Mouse (Mus musculus): Measurements from ENCODE around the gene Ctc1. TPM values are rescaled to one million over a fixed set of nuclear protein-coding genes. Genes with fewer than 3 reads are reported as not detected.
"Not testable (repeated sequence)": the region's sequence is repeated elsewhere in the genome, so short reads cannot be mapped to it uniquely, and the experiment has no call there.

The Ctc1 gene
- total RNA-seq (2021) = 10 to 100 TPM in 1 of 2 experiments, 1 to 10 TPM in 1; 9.9 to 11.0 TPM
- long read RNA-seq, experiment 1, full-length matches to known transcripts = 18 of 25 reads
- long read RNA-seq, experiment 1, partial matches to known transcripts = 3 of 25 reads
- long read RNA-seq, experiment 1, other reads (novel, unspliced or antisense) = 4 of 25 reads
- long read RNA-seq, experiment 2, full-length matches to known transcripts = 16 of 21 reads
- long read RNA-seq, experiment 2, partial matches to known transcripts = 3 of 21 reads
- long read RNA-seq, experiment 2, other reads (novel, unspliced or antisense) = 2 of 21 reads

DNA sequence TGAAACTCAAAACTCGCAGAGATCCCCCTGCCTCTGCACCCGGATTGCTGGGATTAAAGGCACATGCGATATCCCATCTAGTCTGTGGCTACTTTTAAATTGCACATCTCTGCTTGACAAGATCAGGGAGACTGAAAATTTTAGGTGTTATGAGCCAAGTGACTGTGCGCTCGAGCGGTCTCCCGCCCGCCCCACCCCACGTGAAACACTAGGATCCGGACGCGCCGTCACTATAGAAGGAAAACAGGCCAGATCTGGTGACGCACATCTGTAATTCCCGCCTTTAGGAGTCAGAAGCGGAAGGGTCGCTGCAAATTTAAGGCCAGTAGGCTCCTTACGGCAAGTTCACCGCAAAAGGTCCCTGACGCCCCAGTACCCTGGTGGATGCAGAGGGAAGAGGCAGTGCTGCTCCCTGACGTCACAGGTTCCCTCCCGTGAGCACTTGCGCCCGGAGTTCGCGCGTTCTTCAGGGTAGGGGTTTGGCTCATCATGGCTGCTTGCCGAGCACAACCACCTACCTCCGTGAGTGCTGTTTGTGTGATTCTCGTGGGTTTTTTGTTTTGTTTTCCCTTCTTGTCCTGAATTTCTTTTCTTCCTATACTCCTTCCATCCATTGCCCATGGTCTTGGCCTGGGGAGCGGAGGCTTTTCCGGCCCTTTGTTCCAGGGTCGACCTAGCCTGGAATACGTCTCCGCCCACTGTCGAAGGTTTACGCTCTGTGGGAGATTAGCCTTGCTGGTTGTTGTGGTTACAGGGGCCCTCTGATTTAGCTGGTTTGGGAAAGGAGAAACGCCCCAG, at the start of gene Ctc1:
TSS of gene Ctc1 (plus strand) at position 268 of the 798 bp plus-strand sequence.
- intact Hi-C loops (cut with DNase I) = no loop called here
- Histone ChIP-seq H3K4me3 (peak within 1 kb of the TSS; percentile 73), H3K27ac (peak within 1 kb of the TSS; percentile 95)
- peak; percentile 71 for TF ChIP-seq CTCF (IDR thresholded peaks at IDR 0.05)
- DNase-seq = peak; percentile 92

DNA sequence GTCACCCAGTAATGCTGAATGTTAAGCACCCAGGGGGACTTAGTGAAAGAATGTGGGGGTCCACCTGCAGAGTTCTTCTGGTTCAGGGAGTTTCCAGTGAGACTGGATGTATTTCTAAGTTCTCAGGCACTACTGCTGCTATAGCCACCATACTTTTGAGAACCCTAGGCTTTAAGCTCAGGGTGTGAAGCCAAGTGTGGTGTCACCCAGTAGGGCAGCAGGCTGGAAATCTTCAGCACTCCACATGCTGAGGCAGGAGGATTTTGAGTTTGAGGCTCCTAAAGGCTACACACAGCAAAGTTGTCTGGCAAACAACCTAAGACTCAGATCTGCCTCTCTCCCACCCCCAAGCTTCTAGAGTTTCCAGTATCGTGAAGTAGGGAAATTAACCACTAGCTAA, 49.2 kb upstream of the Ctc1 start:
- no peak for DNase-seq
- intact Hi-C loops (cut with DNase I) = loop anchor here (2.0 kb wide), 1 partner anchor 70 kb away; no protein-coding TSS in a partner anchor
- peak overlapping the region; percentile 91 for H3K27ac ChIP-seq
- peak overlapping the region; percentile 91; the same call in 1 of the 2 replicates for H3K4me3 ChIP-seq
- no peak for TF ChIP-seq CTCF (IDR thresholded peaks at IDR 0.05)

DNA sequence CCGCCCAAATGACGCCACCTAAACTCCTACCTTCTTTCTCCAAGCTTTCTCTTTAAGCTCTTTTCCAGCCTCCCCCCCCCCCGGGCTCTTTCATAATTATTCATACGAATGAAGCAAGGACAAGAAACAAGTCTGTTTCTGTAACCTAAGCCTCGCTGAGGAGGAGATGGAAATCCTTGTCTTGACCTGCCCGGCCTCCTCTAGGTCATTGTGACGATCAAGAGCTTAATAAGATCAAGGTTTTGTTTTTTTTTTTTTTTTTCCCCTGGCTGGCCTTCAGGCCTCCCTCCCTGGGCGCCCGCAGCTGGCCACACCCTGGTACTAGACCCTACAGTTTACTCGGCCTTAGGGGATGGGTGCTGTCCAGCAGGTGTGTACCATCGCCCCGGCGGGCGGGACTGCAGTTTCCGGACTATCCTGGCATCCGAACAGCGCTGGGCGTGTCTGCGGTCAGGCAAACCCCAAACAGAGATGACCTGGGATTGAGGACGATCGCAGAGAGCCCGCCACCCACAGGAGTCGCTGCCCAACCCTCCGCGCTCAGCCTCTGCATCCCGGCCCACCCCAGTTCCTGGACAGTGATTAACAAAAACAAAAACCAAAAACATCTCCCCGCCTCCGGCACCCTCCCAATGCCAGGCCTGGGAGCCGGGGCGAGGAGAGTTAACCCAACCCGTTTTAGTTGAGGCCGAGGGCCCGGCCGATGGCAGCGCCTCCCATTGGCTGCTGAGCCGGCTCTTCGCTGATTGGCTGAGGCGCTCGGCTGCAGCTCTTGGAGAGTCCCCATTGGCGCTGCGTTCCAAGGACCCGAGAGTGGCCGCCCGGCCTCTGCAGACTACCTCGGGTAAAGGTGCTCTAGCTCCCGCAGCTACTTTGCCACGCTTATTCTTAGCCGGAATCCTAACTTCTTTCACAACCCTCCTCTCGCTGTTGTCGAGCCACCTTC, 48.1 kb upstream of the Ctc1 start, which contains the start of gene Slc25a35:
TSS of gene Slc25a35 (plus strand) at position 795 of the 946 bp plus-strand sequence.
- H3K4me3 ChIP-seq = peak within 1 kb of the TSS; percentile 91
- TF ChIP-seq CTCF (IDR thresholded peaks at IDR 0.05) = peak; percentile 40
- H3K27ac ChIP-seq = peak within 1 kb of the TSS; percentile 91
- DNase-seq = peak; percentile 97
- intact Hi-C loops (cut with DNase I) = loop anchor here (2.0 kb wide), 1 partner anchor 69 kb away; no protein-coding TSS in a partner anchor

DNA sequence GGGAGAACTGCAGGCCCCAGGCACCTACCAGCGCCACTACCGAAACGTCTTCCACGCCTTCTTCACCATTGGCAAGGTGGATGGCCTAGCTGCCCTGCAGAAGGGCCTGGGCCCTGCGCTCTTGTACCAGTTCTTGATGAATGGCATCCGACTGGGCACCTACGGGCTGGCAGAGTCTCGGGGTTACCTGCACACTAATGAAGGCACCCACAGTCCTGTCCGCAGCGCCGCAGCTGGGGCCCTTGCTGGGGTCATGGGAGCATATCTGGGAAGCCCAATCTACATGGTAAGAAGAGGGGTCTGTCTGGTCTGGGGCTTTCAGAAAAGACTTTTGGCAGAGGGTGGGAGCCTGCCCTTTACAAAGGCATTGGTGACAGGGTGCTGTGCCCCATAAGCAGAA, 47.0 kb upstream of the Ctc1 start:
- DNase-seq = no peak
- peak overlapping the region; percentile 91 for H3K27ac ChIP-seq
- H3K4me3 ChIP-seq = peak overlapping the region; percentile 91
- TF ChIP-seq CTCF (IDR thresholded peaks at IDR 0.05) = no peak
- intact Hi-C loops (cut with DNase I) = no loop called here

DNA sequence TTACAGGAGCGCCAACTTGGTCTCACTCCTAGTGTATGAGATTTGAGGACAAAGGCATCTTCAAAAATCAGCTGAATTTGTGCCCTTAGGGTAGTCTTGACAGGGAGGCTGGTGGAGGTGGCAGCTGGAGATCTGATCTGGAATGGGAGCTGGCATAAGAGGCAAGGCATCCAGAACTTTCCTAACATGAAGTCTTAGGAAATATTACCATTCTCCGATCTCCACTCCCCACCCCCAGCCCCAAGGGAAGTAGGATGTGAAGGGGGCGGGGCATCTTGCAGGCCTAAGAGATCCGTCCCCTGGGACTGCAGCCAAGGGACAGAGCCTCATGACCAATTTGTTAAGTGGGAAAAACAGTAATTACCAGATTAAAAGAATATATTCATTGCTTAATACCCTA, 45.5 kb upstream of the Ctc1 start:
- TF ChIP-seq CTCF (IDR thresholded peaks at IDR 0.05) = no peak
- H3K27ac ChIP-seq = peak overlapping the region; percentile 46; the same call in 1 of the 2 replicates
- peak overlapping the region; percentile 23; the same call in 1 of the 2 replicates for H3K4me3 ChIP-seq
- intact Hi-C loops (cut with DNase I) = no loop called here
- DNase-seq = peak; percentile 58

DNA sequence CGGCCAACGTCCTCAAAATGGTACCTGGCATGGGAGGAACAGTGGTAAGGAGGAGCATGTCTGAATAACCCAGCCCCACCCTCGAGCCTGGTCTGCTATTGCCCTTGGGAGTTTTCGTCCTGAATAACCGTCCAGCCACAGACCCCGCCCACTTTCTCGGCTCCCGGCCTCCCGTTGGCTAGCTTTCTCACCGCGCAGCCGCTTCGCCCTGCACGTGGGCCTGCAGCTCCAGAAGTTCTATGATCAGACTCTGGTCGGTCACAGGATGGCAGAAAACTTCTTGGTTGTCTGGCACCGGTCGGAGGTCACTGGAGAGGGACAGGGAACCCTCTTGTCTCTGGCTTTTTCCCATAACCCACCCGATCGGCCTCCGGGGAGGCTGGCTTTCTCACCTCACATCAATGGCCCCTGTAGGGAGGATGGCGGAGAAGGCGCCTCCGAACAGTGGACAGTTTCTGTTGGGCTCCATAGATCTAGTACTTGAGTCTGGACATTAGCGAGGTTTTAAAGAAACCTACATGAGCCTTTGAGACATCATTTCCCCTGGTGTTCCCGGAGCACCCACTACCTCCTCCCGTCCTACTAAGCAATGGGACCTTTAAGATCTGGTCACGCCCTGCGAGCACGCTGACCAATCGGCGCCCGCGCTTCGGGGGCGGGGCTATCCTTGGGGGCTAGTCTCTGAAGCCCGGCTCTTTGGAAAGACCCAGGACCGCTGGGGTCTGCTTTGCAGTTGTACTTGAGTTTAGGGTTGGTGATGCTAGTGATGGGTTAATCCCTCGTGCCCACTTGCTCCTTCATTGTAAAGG, 42.3 kb upstream of the Ctc1 start:
- intact Hi-C loops (cut with DNase I) = not testable (repeated sequence)
- peak overlapping the region; percentile 86 for H3K27ac ChIP-seq
- H3K4me3 ChIP-seq = peak overlapping the region; percentile 81
- DNase-seq = peak; percentile 94

DNA sequence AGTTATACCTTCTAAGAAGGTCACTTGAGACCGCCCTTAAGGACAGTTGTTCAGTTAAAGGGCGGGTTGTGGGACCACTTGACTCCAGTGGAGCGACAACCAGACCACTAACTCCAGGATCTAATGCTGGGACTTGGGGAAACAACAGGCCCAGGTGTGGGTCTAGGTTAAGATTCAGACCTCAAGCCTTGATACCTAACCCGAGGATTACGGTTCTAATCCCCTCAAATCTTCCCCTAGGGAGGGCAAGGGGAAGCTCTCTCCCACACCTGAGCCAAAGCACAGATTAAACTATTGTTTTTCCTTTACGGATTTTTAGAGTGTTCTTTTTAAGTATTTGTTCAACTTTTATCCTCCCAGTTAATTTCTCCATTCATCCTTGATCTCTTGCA, 41.7 kb upstream of the Ctc1 start:
- intact Hi-C loops (cut with DNase I) = no loop called here
- peak overlapping the region; percentile 86 for H3K27ac ChIP-seq
- DNase-seq = no peak
- no peak for TF ChIP-seq CTCF (IDR thresholded peaks at IDR 0.05)
- H3K4me3 ChIP-seq = peak overlapping the region; percentile 81

DNA sequence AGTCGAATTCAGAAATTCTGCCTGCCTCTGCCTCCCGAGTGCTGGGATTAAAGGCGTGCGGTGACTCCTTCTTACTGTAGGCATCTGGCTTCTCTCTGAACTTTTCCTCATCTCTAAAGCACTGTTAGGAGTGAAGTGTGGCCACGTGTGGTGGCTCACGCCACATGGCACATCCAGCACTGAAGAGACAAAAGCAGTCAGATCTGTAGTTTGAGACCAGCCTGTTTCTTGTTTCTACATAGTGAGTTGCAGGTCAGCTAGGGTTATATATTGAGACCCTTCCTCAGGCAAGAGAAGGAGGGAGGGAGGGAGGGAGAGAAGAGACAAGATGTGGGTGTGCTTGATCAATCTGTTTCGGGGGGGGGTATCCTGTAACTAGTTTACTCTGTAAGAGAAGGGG, 40.6 kb upstream of the Ctc1 start, which contains the start of gene Rangrf:
TSS of gene Rangrf (minus strand) at position 101 of the 400 bp plus-strand sequence.
- Histone ChIP-seq H3K4me3 (peak within 1 kb of the TSS; percentile 81), H3K27ac (peak within 1 kb of the TSS; percentile 86)
- intact Hi-C loops (cut with DNase I) = no loop called here
- DNase-seq = no peak
- TF ChIP-seq CTCF (IDR thresholded peaks at IDR 0.05) = no peak

DNA sequence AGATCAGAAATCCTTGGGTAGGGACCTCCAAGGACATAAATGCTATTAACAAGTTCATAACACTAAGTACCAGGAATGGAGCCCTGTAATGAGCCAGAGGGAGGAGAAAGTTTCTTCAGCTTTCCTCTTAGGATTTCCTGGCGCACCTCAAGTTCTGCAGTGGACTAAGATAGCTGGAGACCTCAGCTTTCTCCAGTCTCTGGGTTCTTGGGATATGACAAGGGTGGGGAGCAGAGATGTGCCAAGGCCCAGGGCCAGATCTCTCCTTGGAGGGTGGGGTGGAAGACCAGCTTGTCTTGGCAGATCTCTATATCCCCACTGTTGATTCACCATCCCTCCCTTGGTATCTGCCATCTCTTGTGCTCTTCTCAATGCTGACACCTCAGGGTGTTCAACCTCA, 40.1 kb upstream of the Ctc1 start:
- H3K27ac ChIP-seq = no peak overlapping the region
- TF ChIP-seq CTCF (IDR thresholded peaks at IDR 0.05) = no peak
- no peak overlapping the region for H3K4me3 ChIP-seq
- DNase-seq = no peak
- intact Hi-C loops (cut with DNase I) = no loop called here

DNA sequence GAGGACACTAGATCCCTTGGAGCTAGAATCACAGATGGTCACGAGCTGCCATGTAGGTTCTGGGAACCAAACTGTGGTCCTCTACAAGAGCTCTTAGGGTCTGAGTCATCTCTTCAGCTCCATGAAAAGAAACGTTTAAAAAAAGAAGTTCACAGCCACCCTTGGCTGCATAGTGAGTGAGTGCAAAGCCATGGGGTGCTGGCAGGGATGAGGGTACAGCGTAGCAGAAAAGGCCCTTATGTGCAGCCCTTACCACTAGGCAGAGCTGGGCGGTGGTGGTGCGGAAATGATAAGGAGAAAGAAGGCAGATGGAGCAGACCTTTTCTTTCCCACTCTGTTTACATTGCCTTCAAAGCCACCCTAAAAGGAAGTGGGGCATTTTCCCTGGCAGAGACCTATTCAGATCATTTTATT, 36.4 kb upstream of the Ctc1 start:
- H3K4me3 ChIP-seq = no peak overlapping the region
- DNase-seq = no peak
- no peak for TF ChIP-seq CTCF (IDR thresholded peaks at IDR 0.05)
- H3K27ac ChIP-seq = no peak overlapping the region
- intact Hi-C loops (cut with DNase I) = no loop called here

DNA sequence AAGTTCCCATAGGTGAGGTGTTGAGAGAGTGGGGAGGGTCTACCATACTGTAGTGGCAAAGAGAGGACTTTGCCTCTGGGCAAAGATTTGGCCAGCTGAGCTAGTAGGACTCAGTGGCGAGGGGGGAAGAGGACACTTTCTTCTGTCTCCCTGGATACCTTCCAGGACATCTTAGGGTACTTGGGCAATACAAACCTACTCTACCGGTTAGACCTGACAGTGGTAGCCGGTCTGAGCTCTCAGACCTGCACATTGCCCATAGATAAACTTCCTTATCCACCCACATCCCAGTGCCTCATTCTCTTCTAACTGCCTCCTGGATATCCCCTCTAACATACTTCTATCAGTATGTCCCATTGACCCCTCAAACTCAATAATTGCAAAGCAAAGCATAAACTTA, 34.8 kb upstream of the Ctc1 start:
- Histone ChIP-seq H3K4me3 (no peak overlapping the region), H3K27ac (no peak overlapping the region)
- intact Hi-C loops (cut with DNase I) = no loop called here
- no peak for TF ChIP-seq CTCF (IDR thresholded peaks at IDR 0.05)
- DNase-seq = no peak
